Mouse (Mus musculus): ENCODE measurements around the gene Eri3. TPM values are rescaled to one million over a fixed set of nuclear protein-coding genes. Genes with fewer than 3 reads are reported as not detected.

The Eri3 gene
- polyA plus RNA-seq, 1 experiment from 2014 or later: 111 TPM

- Histone ChIP-seq H3K27ac (replicated peaks) (no peak overlapping the region), H3K9me3 (replicated peaks) (no peaks in the 10 kb centered on the region), H3K27me3 (ENCODE audit: low read depth, poor library complexity, severe bottlenecking) (no peaks in the 10 kb centered on the region), H3K36me3 (peaks cover 81% of the 10 kb centered on the region), H3K4me1 (peaks cover 16% of the 10 kb centered on the region), H3K4me3 (no peak overlapping the region)
- no peak for DNase-seq (ENCODE audit: low spot score)
- WGBS: 93% methylated on average over 2 of the region's 2 CpGs
These were observed 61.6 kb downstream of the Eri3 start for GRCm38 (mm10) chr4:117611814-117612213.

GRCm38 (mm10) chr4:117612713-117613112 is 62.5 kb downstream of the Eri3 start:
- Histone ChIP-seq H3K36me3 (peaks cover 81% of the 10 kb centered on the region), H3K27ac (replicated peaks) (no peak overlapping the region), H3K9me3 (replicated peaks) (no peaks in the 10 kb centered on the region), H3K4me1 (peaks cover 16% of the 10 kb centered on the region), H3K4me3 (no peak overlapping the region), H3K27me3 (ENCODE audit: low read depth, poor library complexity, severe bottlenecking) (no peaks in the 10 kb centered on the region)
- DNase-seq (ENCODE audit: low spot score): no peak
- WGBS: 94% methylated on average over 5 of the region's 5 CpGs

GRCm38 (mm10) chr4:117613153-117613773 is 63.1 kb downstream of the Eri3 start:
- no peaks in the 10 kb centered on the region for H3K9me3 ChIP-seq (replicated peaks)
- no peak for DNase-seq (ENCODE audit: low spot score)
- no peak overlapping the region for H3K27ac ChIP-seq (replicated peaks)
- H3K36me3 ChIP-seq: peaks cover 77% of the 10 kb centered on the region
- H3K27me3 ChIP-seq (ENCODE audit: low read depth, poor library complexity, severe bottlenecking): no peaks in the 10 kb centered on the region
- 91% methylated on average over 4 of the region's 4 CpGs for WGBS
- H3K4me1 ChIP-seq: peaks cover 13% of the 10 kb centered on the region
- H3K4me3 ChIP-seq: no peak overlapping the region

- no peaks in the 10 kb centered on the region for H3K9me3 ChIP-seq (replicated peaks)
- H3K36me3 ChIP-seq: peaks cover 71% of the 10 kb centered on the region
- H3K27ac ChIP-seq (replicated peaks): no peak overlapping the region
- 95% methylated on average over 4 of the region's 4 CpGs for WGBS
- no peaks in the 10 kb centered on the region for H3K27me3 ChIP-seq (ENCODE audit: low read depth, poor library complexity, severe bottlenecking)
- DNase-seq (ENCODE audit: low spot score): no peak
- H3K4me1 ChIP-seq: no peaks in the 10 kb centered on the region
- H3K4me3 ChIP-seq: no peak overlapping the region
These were observed 66.4 kb downstream of the Eri3 start for GRCm38 (mm10) chr4:117616600-117616999.

GRCm38 (mm10) chr4:117622270-117622669 is 72.1 kb downstream of the Eri3 start:
- WGBS: 93% methylated on average over 5 of the region's 5 CpGs
- Histone ChIP-seq H3K36me3 (peaks cover 52% of the 10 kb centered on the region), H3K4me3 (no peak overlapping the region), H3K9me3 (replicated peaks) (no peaks in the 10 kb centered on the region), H3K27me3 (ENCODE audit: low read depth, poor library complexity, severe bottlenecking) (no peaks in the 10 kb centered on the region), H3K27ac (replicated peaks) (no peak overlapping the region), H3K4me1 (peaks cover 4% of the 10 kb centered on the region; the same call in 1 of the 2 replicates)
- DNase-seq (ENCODE audit: low spot score): no peak

GRCm38 (mm10) chr4:117623025-117623424 is 72.9 kb downstream of the Eri3 start:
- H3K27me3 ChIP-seq (ENCODE audit: low read depth, poor library complexity, severe bottlenecking): no peaks in the 10 kb centered on the region
- WGBS: 90% methylated on average over 2 of the region's 2 CpGs

GRCm38 (mm10) chr4:117624660-117625059 is 74.5 kb downstream of the Eri3 start:
- H3K4me1 ChIP-seq: peaks cover 4% of the 10 kb centered on the region; the same call in 1 of the 2 replicates
- no peak overlapping the region for H3K4me3 ChIP-seq
- DNase-seq (ENCODE audit: low spot score): no peak
- WGBS: 95% methylated on average over 5 of the region's 5 CpGs
- peaks cover 49% of the 10 kb centered on the region for H3K36me3 ChIP-seq
- no peak overlapping the region for H3K27ac ChIP-seq (replicated peaks)
- no peaks in the 10 kb centered on the region for H3K9me3 ChIP-seq (replicated peaks)
- H3K27me3 ChIP-seq (ENCODE audit: low read depth, poor library complexity, severe bottlenecking): no peaks in the 10 kb centered on the region

More at GRCm38 (mm10) chr4:117623025-117623424, 72.9 kb downstream of the Eri3 start:
- no peak for DNase-seq (ENCODE audit: low spot score)
- Histone ChIP-seq H3K4me1 (peaks cover 4% of the 10 kb centered on the region; the same call in 1 of the 2 replicates), H3K9me3 (replicated peaks) (no peaks in the 10 kb centered on the region), H3K27ac (replicated peaks) (no peak overlapping the region), H3K4me3 (no peak overlapping the region), H3K36me3 (peaks cover 53% of the 10 kb centered on the region)

GRCm38 (mm10) chr4:117628464-117628863 is 78.3 kb downstream of the Eri3 start:
- H3K27me3 ChIP-seq (ENCODE audit: low read depth, poor library complexity, severe bottlenecking): no peaks in the 10 kb centered on the region
- H3K4me3 ChIP-seq: no peak overlapping the region
- DNase-seq (ENCODE audit: low spot score): no peak
- 50% methylated on average over 1 of the region's 1 CpGs for WGBS
- peaks cover 5% of the 10 kb centered on the region; the same call in 1 of the 2 replicates for H3K9me3 ChIP-seq (replicated peaks)
- H3K27ac ChIP-seq (replicated peaks): no peak overlapping the region
- H3K4me1 ChIP-seq: no peaks in the 10 kb centered on the region
- H3K36me3 ChIP-seq: peaks cover 47% of the 10 kb centered on the region

- Histone ChIP-seq H3K9me3 (replicated peaks) (peaks cover 5% of the 10 kb centered on the region; the same call in 1 of the 2 replicates), H3K27ac (replicated peaks) (no peak overlapping the region), H3K4me3 (no peak overlapping the region), H3K4me1 (peaks cover 2% of the 10 kb centered on the region; the same call in 1 of the 2 replicates), H3K27me3 (ENCODE audit: low read depth, poor library complexity, severe bottlenecking) (peaks cover 3% of the 10 kb centered on the region; the same call in 1 of the 2 replicates), H3K36me3 (peaks cover 52% of the 10 kb centered on the region)
- WGBS: 79% methylated on average over 6 of the region's 6 CpGs
- no peak for DNase-seq (ENCODE audit: low spot score)
These were observed 80.0 kb downstream of the Eri3 start for GRCm38 (mm10) chr4:117630053-117630670.

GRCm38 (mm10) chr4:117633527-117633926 is 83.4 kb downstream of the Eri3 start:
- WGBS: 85% methylated on average over 5 of the region's 5 CpGs
- DNase-seq (ENCODE audit: low spot score): no peak
- Histone ChIP-seq H3K4me1 (peaks cover 24% of the 10 kb centered on the region), H3K27me3 (ENCODE audit: low read depth, poor library complexity, severe bottlenecking) (peaks cover 13% of the 10 kb centered on the region), H3K9me3 (replicated peaks) (peaks cover 5% of the 10 kb centered on the region; the same call in 1 of the 2 replicates), H3K36me3 (peaks cover 38% of the 10 kb centered on the region), H3K27ac (replicated peaks) (no peak overlapping the region), H3K4me3 (no peak overlapping the region)

GRCm38 (mm10) chr4:117634642-117635041 is 84.5 kb downstream of the Eri3 start:
- Histone ChIP-seq H3K9me3 (replicated peaks) (peaks cover 5% of the 10 kb centered on the region; the same call in 1 of the 2 replicates), H3K4me3 (no peak overlapping the region), H3K36me3 (peaks cover 38% of the 10 kb centered on the region), H3K27ac (replicated peaks) (no peak overlapping the region), H3K4me1 (peaks cover 24% of the 10 kb centered on the region), H3K27me3 (ENCODE audit: low read depth, poor library complexity, severe bottlenecking) (peaks cover 13% of the 10 kb centered on the region)
- DNase-seq (ENCODE audit: low spot score): no peak
- WGBS: 94% methylated on average over 7 of the region's 7 CpGs

GRCm38 (mm10) chr4:117636152-117636551 is 86.0 kb downstream of the Eri3 start:
- Histone ChIP-seq H3K4me1 (peaks cover 24% of the 10 kb centered on the region), H3K36me3 (peaks cover 46% of the 10 kb centered on the region), H3K27ac (replicated peaks) (peak overlapping the region; percentile 65; the same call in 1 of the 2 replicates), H3K4me3 (no peak overlapping the region), H3K9me3 (replicated peaks) (peaks cover 5% of the 10 kb centered on the region; the same call in 1 of the 2 replicates), H3K27me3 (ENCODE audit: low read depth, poor library complexity, severe bottlenecking) (peaks cover 13% of the 10 kb centered on the region)
- WGBS: 83% methylated on average over 4 of the region's 4 CpGs
- no peak for DNase-seq (ENCODE audit: low spot score)
